Mouse (Mus musculus) C2C12 (cell line): ENCODE data around the gene Bzw1. TPM values are rescaled to one million over a fixed set of nuclear protein-coding genes. Genes with fewer than 3 reads are reported as not detected.

Experiments
- H3K27me3 ChIP-seq: one replicate; pipeline ENCODE4 v1.6.1; 2011; ENCODE audit not compliant: control insufficient read depth, insufficient read depth, insufficient read length
- H3K36me3 ChIP-seq: one replicate; pipeline ENCODE4 v1.6.1; 2011; ENCODE audit not compliant: control insufficient read depth, insufficient read depth
- H3K4me3 ChIP-seq: one replicate; pipeline ENCODE4 v1.5.1; 2011; ENCODE audit warnings: mild to moderate bottlenecking, control low read depth; ENCODE audit not compliant: poor library complexity, insufficient read depth, severe bottlenecking
- H3K79me2 ChIP-seq: one replicate; pipeline ENCODE4 v1.6.1; 2011; ENCODE audit not compliant: control insufficient read depth, insufficient read depth
- H3K79me3 ChIP-seq: one replicate; pipeline ENCODE4 v1.6.1; 2011; ENCODE audit warnings: low read depth, control low read depth
- H3ac ChIP-seq: one replicate; pipeline ENCODE3; 2011; ENCODE audit warnings: low read depth; ENCODE audit not compliant: control insufficient read depth, insufficient read length
- CEBPB ChIP-seq: IDR thresholded peaks from one replicate; pipeline ENCODE4 v1.6.1; 2011; ENCODE audit warnings: low read depth, mild to moderate bottlenecking, control low read depth, moderate library complexity
- CTCF ChIP-seq: IDR thresholded peaks from one replicate; pipeline ENCODE4 v1.5.1; 2011; ENCODE audit not compliant: control insufficient read depth, insufficient read depth, insufficient read length
- FOSL1 ChIP-seq: IDR thresholded peaks from one replicate; pipeline ENCODE4 v1.8.0; 2011; ENCODE audit warnings: mild to moderate bottlenecking, low read length; ENCODE audit not compliant: poor library complexity, insufficient read depth, severe bottlenecking
- MAX ChIP-seq: IDR thresholded peaks from one replicate; pipeline ENCODE4 v1.6.1; 2011; ENCODE audit warnings: mild to moderate bottlenecking, control low read depth
- MYOD1 ChIP-seq: IDR thresholded peaks from one replicate; pipeline ENCODE4 v1.6.1; 2011; ENCODE audit warnings: low read depth; ENCODE audit not compliant: control insufficient read depth, insufficient read length
- MYOG ChIP-seq: IDR thresholded peaks from one replicate; pipeline ENCODE4 v1.6.1; 2011; ENCODE audit not compliant: control insufficient read depth, insufficient read length; ENCODE audit errors: extremely low read depth
- USF1 ChIP-seq: IDR thresholded peaks from one replicate; pipeline ENCODE4 v1.6.1; 2011; ENCODE audit warnings: low read depth, mild to moderate bottlenecking, control low read depth, moderate library complexity
- polyA plus RNA-seq: library from polyadenylated mRNA; unstranded; fragments of >200 nt; fragmentation: generic; extraction: Trizol; gene quantifications from one replicate; pipeline ENCODE4 v1.2.1, GENCODE M21; 2012; ENCODE audit warnings: missing spikeins

Gene Bzw1
- polyA plus RNA-seq, 1 experiment, result 79.2 TPM

GRCm38 (mm10) chr1:58447766-58448165 lies 55.1 kb downstream of the Bzw1 start:
- Histone ChIP-seq H3K4me3 (no peak overlapping the region), H3K79me3 (peaks cover 46% of the 10 kb centered on the region), H3K79me2 (peaks cover 68% of the 10 kb centered on the region), H3K36me3 (peaks cover 36% of the 10 kb centered on the region), H3K27me3 (no peaks in the 10 kb centered on the region), H3ac (no peak overlapping the region)
- TF ChIP-seq USF1 (no peak), FOSL1 (no peak), CTCF (no peak), CEBPB (no peak)

- no peak overlapping the region for H3ac ChIP-seq
- TF ChIP-seq USF1 (no peak), MYOD1 (no peak), MYOG (no peak), FOSL1 (no peak), CEBPB (no peak), MAX (no peak), CTCF (no peak)
- no peak overlapping the region for H3K4me3 ChIP-seq
- peaks cover 39% of the 10 kb centered on the region for H3K36me3 ChIP-seq
- H3K27me3 ChIP-seq, result no peaks in the 10 kb centered on the region
- H3K79me3 ChIP-seq, result peaks cover 46% of the 10 kb centered on the region
- peaks cover 68% of the 10 kb centered on the region for H3K79me2 ChIP-seq
These were observed 55.7 kb downstream of the Bzw1 start for GRCm38 (mm10) chr1:58448396-58448795.

- H3K79me2 ChIP-seq, result peaks cover 11% of the 10 kb centered on the region
- TF ChIP-seq MYOD1, result no peak
- TF ChIP-seq MYOG, result no peak
- no peak for TF ChIP-seq CTCF
- TF ChIP-seq FOSL1, result no peak
- no peak for TF ChIP-seq USF1
- no peak for TF ChIP-seq MAX
- no peak for TF ChIP-seq CEBPB
- no peak overlapping the region for H3ac ChIP-seq
- no peaks in the 10 kb centered on the region for H3K27me3 ChIP-seq
- H3K36me3 ChIP-seq, result peaks cover 73% of the 10 kb centered on the region
- H3K4me3 ChIP-seq, result no peak overlapping the region
- peaks cover 5% of the 10 kb centered on the region for H3K79me3 ChIP-seq
These were observed 61.6 kb downstream of the Bzw1 start for GRCm38 (mm10) chr1:58454316-58454715.

Other genes starting within 250 kb of the Bzw1 start
- not detected for gene Aox4, start 182.5 kb upstream of the Bzw1 start, polyA plus RNA-seq
- gene Aox2, start 114.6 kb upstream of the Bzw1 start, polyA plus RNA-seq, result not detected
- gene Clk1, start 31.2 kb downstream of the Bzw1 start, polyA plus RNA-seq, result 16.6 TPM
- gene Nif3l1, start 52.3 kb downstream of the Bzw1 start, polyA plus RNA-seq, result 43.3 TPM
- 88.9 TPM for gene Ppil3, start 52.6 kb downstream of the Bzw1 start, polyA plus RNA-seq
- 22.1 TPM for gene Orc2, start 112.2 kb downstream of the Bzw1 start, polyA plus RNA-seq
- gene Fam126b, start 193.4 kb downstream of the Bzw1 start, polyA plus RNA-seq, result 0.76 TPM
- gene Ndufb3, start 193.5 kb downstream of the Bzw1 start, polyA plus RNA-seq, result 123 TPM